Mouse (Mus musculus) bone marrow, adult 2 months (tissue): ENCODE results near the gene Zfp119b. TPM values are rescaled to one million over a fixed set of nuclear protein-coding genes. Genes with fewer than 3 reads are reported as not detected.
"Not testable (repeated sequence)": the region's sequence is repeated elsewhere in the genome, so short reads cannot be mapped to it uniquely, and the experiment has no call there.

Source experiments
- H3K27ac ChIP-seq: fragments of 200-500 bp; 2 replicates; pipeline ENCODE4 v1.5.1; 2012; ENCODE audit warnings: low read depth, mild to moderate bottlenecking, control low read depth, inconsistent platforms, low read length; ENCODE audit not compliant: control insufficient read depth, poor library complexity, insufficient read depth
- H3K4me1 ChIP-seq: fragments of 200-500 bp; 2 replicates; pipeline ENCODE4 v1.6.1; 2011; ENCODE audit warnings: low read length; ENCODE audit not compliant: control insufficient read depth, insufficient read depth
- H3K4me3 ChIP-seq: fragments of 200-500 bp; replicated peaks from 2 replicates; pipeline ENCODE3; 2011; ENCODE audit warnings: mild to moderate bottlenecking, low read depth, low read length, control low read depth; ENCODE audit not compliant: control insufficient read depth
- CTCF ChIP-seq: fragments of 200-500 bp; IDR thresholded peaks from 2 replicates; pipeline ENCODE4 v1.5.1; 2011; ENCODE audit warnings: low read length, control low read depth; ENCODE audit not compliant: control insufficient read depth, insufficient read depth
- POLR2A ChIP-seq: fragments of 200-500 bp; IDR thresholded peaks from 2 replicates; pipeline ENCODE4 v1.6.1; 2011; ENCODE audit warnings: low read depth, mild to moderate bottlenecking, control low read depth, low read length, borderline replicate concordance; ENCODE audit not compliant: control insufficient read depth
- WGBS: fragments of 180-500 bp; shearing (Covaris S2); methylation state at CpG from one replicate; pipeline ENCODE4 v1.1.7; 2018; 5-methylcytosine and 5-hydroxymethylcytosine counted together
- polyA plus RNA-seq: library from polyadenylated mRNA; stranded (reverse); fragments of >200 nt; gene quantifications from 2 replicates; pipeline ENCODE4 v1.2.4, GENCODE M21; 2011; ENCODE audit warnings: low replicate concordance; ENCODE audit not compliant: missing spikeins, insufficient read depth, insufficient read length

Zfp119b gene
- polyA plus RNA-seq, 1 experiment: not detected

DNA sequence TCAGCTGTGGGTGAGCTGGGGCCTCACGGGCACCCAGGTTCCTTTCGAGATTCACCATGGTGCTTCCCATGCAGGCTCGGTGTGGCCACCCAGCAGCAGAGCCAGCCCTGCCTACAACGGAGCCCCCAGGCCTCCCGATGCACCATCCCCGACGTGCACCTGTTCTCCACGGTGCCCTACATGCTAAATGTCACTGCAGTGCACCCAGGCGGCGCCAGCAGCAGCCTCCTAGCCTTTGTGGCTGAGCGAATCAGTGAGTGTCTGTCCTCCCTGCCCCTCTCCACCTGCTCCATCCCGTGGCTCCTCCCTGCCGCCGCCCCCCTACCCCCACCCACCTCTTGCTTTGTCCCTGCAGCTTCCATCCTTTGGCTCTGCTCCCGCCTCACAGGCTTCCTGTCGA lies 4.9 kb upstream of the Zfp119b start:
- TF ChIP-seq CTCF: no peak
- TF ChIP-seq POLR2A: no peak
- H3K4me3 ChIP-seq: peak overlapping the region; percentile 31
- H3K27ac ChIP-seq: no peak overlapping the region
- WGBS: 25% methylated on average over 16 of the region's 16 CpGs
- H3K4me1 ChIP-seq: no peaks in the 10 kb centered on the region; the same call in 1 of the 2 replicates

DNA sequence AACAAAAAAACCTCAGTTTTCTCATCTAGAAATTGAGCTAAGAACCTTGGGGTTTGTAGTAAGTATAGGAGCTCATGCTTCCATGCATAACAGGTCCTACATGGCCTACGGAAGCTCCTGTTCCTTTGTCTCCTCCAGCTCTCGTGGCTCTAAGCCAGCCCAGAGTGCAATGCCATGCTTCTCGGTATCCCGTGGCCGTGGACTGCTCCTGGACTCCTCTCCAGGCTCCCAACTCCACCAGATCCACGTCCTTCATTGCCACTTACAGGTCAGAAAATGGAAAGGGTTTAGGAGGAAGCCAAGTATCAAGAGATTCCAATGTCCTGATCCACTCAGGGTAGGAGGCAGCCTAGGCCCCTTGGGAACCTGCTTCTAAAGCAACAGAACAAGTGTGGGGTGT lies 4.5 kb upstream of the Zfp119b start:
- no peaks in the 10 kb centered on the region; the same call in 1 of the 2 replicates for H3K4me1 ChIP-seq
- H3K4me3 ChIP-seq: peak overlapping the region; percentile 29
- H3K27ac ChIP-seq: no peak overlapping the region
- no peak for TF ChIP-seq POLR2A
- TF ChIP-seq CTCF: no peak
- 48% methylated on average over 6 of the region's 6 CpGs for WGBS

DNA sequence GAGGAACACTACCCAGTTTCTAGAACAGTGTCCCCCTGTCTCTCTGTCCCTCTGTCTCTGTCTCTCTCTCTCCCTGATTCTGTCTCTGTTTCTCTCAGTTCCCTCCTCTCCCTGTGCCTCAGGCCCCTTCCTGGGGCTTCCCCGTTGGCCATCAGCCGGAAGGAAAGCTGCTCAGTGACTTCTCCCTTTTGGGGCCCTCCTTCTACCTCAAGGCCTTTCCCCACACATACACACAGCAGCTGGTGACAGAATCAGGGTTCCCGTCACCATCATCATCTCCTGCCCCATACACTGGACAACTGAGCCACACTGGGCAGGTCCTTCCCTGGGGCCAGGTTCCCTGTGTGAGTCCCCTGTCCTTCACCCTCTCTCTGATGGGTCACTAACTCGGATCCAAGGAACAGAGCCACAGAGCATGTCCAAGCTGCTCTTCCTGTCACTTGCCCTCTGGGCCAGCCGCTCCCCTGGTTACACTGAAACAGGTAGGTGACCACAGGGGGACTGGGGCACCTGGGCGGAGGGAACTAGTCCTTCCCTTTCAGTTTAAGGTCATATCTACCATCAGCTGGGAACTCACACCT lies 3.2 kb upstream of the Zfp119b start, which contains the start of gene Ebi3:
TSS of gene Ebi3 (plus strand) at position 194 of the 581 bp plus-strand sequence.
- peak within 1 kb of the TSS; percentile 63 for H3K4me3 ChIP-seq
- peak within 1 kb of the TSS; percentile 86 for H3K27ac ChIP-seq
- WGBS: 10% methylated on average over 6 of the region's 6 CpGs
- H3K4me1 ChIP-seq: no peaks in the 10 kb centered on the region; the same call in 1 of the 2 replicates
- TF ChIP-seq CTCF: no peak
- no peak for TF ChIP-seq POLR2A

DNA sequence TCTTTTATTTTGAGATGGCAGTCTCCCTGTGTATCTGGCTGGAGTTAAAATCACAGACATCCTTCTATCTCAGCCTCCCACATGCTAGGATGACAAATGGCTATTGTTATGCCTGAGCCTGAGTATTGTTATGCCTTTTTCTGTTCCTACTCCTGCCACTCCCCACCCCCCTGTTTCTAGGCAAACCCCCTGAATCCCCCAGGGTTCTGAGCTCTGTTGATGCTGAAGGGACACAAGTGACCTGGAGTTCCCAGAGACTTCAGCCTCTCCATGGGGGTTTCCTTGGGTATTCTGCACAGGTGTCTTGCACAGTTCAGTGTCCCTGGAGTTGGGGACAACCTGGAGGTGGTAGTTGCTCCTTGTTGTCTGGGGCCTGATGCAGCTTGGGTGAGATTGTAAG lies 2.7 kb upstream of the Zfp119b start:
- Histone ChIP-seq H3K4me3 (no peak overlapping the region), H3K4me1 (no peaks in the 10 kb centered on the region; the same call in 1 of the 2 replicates), H3K27ac (peak overlapping the region; percentile 86)
- TF ChIP-seq CTCF (no peak), POLR2A (no peak)

DNA sequence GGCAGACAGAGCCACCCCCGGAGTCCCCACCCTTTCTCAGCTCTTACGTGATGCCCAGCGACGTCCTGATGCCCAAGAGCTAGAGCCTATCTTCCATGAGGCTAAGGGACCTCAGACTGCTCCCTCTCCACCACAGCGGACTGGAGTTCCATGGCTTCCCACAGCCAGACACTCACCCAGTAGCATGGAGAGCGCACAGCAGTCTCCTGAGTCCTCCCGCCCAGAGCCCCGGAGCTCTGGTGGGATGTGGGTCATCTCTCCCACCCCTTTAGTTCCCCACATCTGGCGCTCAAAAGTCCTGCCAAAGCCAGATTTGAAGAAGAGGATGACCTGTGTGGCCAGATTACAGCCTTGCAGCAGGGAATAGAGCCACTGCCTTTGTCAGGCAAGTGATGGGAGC lies 1.3 kb upstream of the Zfp119b start:
- H3K4me3 ChIP-seq: no peak overlapping the region
- TF ChIP-seq CTCF (no peak), POLR2A (no peak)
- no peak overlapping the region for H3K27ac ChIP-seq
- no peaks in the 10 kb centered on the region; the same call in 1 of the 2 replicates for H3K4me1 ChIP-seq
- 84% methylated on average over 9 of the region's 9 CpGs for WGBS

DNA sequence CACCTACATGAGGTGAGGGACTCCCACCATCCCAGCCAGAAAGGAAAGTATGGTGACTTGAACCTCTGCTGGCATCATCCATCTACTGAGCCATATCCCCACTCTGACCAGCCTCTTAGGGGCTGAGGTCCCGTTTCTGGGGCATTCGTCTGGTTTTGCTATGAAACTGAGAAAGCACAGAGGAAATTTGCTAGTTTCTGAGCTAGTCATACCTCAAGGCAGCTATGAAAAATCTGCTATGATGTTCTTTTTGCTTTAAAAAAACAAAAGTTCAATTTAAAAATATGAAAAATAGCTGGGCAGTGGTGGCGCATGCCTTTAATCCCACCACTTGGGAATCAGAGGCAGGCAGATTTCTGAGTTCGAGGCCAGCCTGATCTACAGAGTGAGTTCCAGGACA lies 653 bp downstream of the Zfp119b start:
- H3K4me1 ChIP-seq: no peaks in the 10 kb centered on the region; the same call in 1 of the 2 replicates
- WGBS: 89% methylated on average over 4 of the region's 4 CpGs
- no peak overlapping the region for H3K4me3 ChIP-seq
- no peak for TF ChIP-seq CTCF
- no peak for TF ChIP-seq POLR2A
- H3K27ac ChIP-seq: no peak overlapping the region

DNA sequence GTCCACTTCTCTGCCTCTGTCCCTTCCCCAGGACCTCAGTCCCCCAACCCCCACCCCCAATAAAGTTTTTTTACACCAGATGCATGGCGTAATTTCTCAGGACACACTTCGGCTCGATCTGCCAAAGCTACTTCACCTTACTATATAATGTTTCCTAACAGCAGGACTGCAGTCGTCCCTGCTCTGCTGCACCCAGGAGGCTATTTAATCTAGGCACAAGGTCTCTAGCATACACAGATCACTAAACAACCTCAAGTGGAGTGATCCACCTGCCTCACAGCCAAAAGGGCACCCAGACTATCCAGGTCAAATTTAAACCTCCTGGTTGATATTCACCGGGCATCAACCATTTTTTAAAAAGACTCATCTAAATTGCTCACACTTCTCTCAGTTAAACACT lies 3.6 kb downstream of the Zfp119b start:
- WGBS: 23% methylated on average over 5 of the region's 5 CpGs
- peak overlapping the region; percentile 73 for H3K4me3 ChIP-seq
- peak overlapping the region; percentile 96 for H3K27ac ChIP-seq
- TF ChIP-seq CTCF (no peak), POLR2A (no peak)
- H3K4me1 ChIP-seq: no peaks in the 10 kb centered on the region; the same call in 1 of the 2 replicates

DNA sequence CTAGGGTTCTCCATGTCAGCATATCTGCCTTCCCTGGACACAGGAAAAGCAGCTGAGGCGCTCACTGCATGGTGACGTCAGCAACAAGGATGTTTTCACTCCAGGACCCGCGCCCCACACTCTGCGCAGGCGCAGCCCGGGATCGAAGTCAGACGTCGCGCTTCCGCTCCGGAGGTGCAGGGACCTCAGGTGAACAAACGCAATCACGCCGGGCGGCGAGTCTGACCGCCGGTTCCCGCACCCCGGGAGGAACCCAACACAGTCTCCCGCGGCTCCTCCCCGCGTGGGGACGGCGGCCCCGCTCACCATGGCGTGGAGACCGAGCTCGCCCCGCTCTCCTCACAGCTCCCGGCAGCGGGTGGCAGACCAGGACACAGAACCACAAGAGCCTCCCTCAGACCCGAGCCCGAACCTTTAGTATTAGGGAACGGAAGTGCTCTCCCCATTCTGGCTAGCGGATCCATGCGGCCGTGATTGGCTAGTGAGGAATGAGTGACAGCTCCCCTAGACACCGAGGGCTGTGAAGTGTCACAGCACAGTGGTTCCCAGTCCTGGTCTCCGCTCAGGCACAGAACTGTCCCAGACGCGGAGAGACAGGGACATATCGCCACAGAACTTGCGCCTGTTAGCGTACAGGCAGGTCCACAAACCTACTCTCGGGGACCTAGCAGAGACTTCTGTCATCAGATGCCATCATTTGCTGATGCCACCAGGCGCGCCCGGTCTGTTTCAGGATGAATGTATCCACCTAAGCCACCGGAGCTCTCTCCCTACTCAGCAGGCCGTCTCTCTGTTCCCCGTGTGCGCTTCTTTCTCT lies 4.2 kb downstream of the Zfp119b start:
- under 1% methylated on average over 56 of the region's 56 CpGs for WGBS
- peak overlapping the region; percentile 73 for H3K4me3 ChIP-seq
- not testable (repeated sequence) for H3K4me1 ChIP-seq
- H3K27ac ChIP-seq: peak overlapping the region; percentile 96
- TF ChIP-seq POLR2A: peak; percentile 52; the same call in 1 of the 2 replicates

DNA sequence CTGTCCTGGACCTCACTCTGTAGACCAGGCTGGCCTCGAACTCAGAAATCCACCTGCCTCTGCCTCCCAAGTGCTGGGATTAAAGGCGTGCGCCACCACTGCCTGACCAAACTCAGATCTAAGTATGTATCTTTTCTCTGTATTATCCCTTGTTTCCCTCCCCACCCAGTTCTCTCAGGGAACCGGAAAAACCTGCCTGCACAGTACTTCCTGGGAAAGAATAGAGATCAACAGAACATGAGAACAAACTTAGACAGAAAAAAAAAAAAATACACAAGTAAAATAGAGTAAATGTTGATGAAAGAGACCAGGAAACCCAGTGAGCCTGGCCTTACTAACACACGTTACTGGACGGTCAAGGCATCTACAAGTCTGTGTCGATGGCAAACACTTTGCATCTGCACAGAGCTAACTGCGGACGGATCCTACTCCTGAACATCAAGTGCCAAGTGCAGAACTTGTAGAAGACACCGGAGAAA lies 4.9 kb downstream of the Zfp119b start:
- Histone ChIP-seq H3K4me3 (peak overlapping the region; percentile 57), H3K27ac (peak overlapping the region; percentile 96)
- whole genome bisulfite sequencing: 27% methylated on average over 10 of the region's 10 CpGs
- not testable (repeated sequence) for H3K4me1 ChIP-seq
